Mouse (Mus musculus) thymus, adult 2 months (tissue): ENCODE measurements around the gene Abcc3. TPM values are rescaled to one million over a fixed set of nuclear protein-coding genes. Genes with fewer than 3 reads are reported as not detected.

Experiments used
- DNase-seq: peaks from one replicate; pipeline ENCODE4 v3.0.0; 2021
- H3K27ac ChIP-seq: fragments of 200-500 bp; 2 replicates; pipeline ENCODE4 v1.5.1; 2012; ENCODE audit warnings: low read length, control low read depth; ENCODE audit not compliant: control insufficient read depth, insufficient read depth
- H3K27me3 ChIP-seq: fragments of 200-500 bp; 2 replicates; pipeline ENCODE4 v1.6.1; 2012; ENCODE audit warnings: mild to moderate bottlenecking, low read length, moderate library complexity, mixed read lengths; ENCODE audit not compliant: control insufficient read depth, insufficient read depth
- H3K36me3 ChIP-seq: fragments of 200-500 bp; 2 replicates; pipeline ENCODE4 v1.6.1; 2012; ENCODE audit warnings: mild to moderate bottlenecking, low read length, moderate library complexity; ENCODE audit not compliant: control insufficient read depth, insufficient read depth
- H3K4me1 ChIP-seq: fragments of 200-500 bp; replicated peaks from 2 replicates; pipeline ENCODE4 v1.6.1; 2012; ENCODE audit warnings: low read length; ENCODE audit not compliant: control insufficient read depth, insufficient read depth
- H3K4me3 ChIP-seq: fragments of 200-500 bp; 2 replicates; pipeline ENCODE4 v1.5.1; 2012; ENCODE audit warnings: mild to moderate bottlenecking, low read length, control low read depth, moderate library complexity; ENCODE audit not compliant: control insufficient read depth, insufficient read depth
- CTCF ChIP-seq: fragments of 200-500 bp; IDR thresholded peaks from 2 replicates; pipeline ENCODE4 v1.5.1; 2012; ENCODE audit warnings: mild to moderate bottlenecking, control low read depth, low read length, moderate library complexity, borderline replicate concordance; ENCODE audit not compliant: control insufficient read depth, poor library complexity, insufficient read depth; ENCODE audit errors: extremely low read depth
- POLR2A ChIP-seq: fragments of 200-500 bp; IDR thresholded peaks from 2 replicates; pipeline ENCODE4 v1.6.1; 2012; ENCODE audit warnings: mild to moderate bottlenecking, low read length, control low read depth, moderate library complexity; ENCODE audit not compliant: control insufficient read depth, poor library complexity, insufficient read depth; ENCODE audit errors: extremely low read depth
- WGBS: fragments of 180-500 bp; shearing (Covaris S2); methylation state at CpG from one replicate; pipeline ENCODE4 v1.1.7; 2018; 5-methylcytosine and 5-hydroxymethylcytosine counted together
- polyA plus RNA-seq: library from polyadenylated mRNA; depleted of rRNA; stranded (reverse); fragments of >200 nt; gene quantifications from 2 replicates; pipeline ENCODE4 v1.2.3, GENCODE M21; 2012

Abcc3 gene
- polyA plus RNA-seq, 1 experiment, result 21.5 TPM

GRCm38 (mm10) chr11:94413516-94413915 is 20.7 kb upstream of the Abcc3 start:
- 45% methylated on average over 8 of the region's 8 CpGs for WGBS
- no peak overlapping the region for H3K27ac ChIP-seq
- H3K4me1 ChIP-seq, result no peaks in the 10 kb centered on the region
- H3K4me3 ChIP-seq, result no peak overlapping the region
- DNase-seq, result no peak
- H3K27me3 ChIP-seq, result no peaks in the 10 kb centered on the region
- no peaks in the 10 kb centered on the region for H3K36me3 ChIP-seq
- TF ChIP-seq CTCF, result no peak

- Histone ChIP-seq H3K36me3 (no peaks in the 10 kb centered on the region), H3K4me3 (no peak overlapping the region), H3K27ac (no peak overlapping the region), H3K4me1 (0 out of 2 replicates have a peak, but pooled peaks cover under 1% of the 10 kb centered on the region), H3K27me3 (no peaks in the 10 kb centered on the region)
- DNase-seq, result no peak
- no peak for TF ChIP-seq CTCF
- TF ChIP-seq POLR2A, result no peak
- WGBS, result 15% methylated on average over 10 of the region's 10 CpGs
These were observed 20.2 kb upstream of the Abcc3 start for GRCm38 (mm10) chr11:94412998-94413469.

- Histone ChIP-seq H3K4me3 (no peak overlapping the region), H3K27ac (no peak overlapping the region), H3K27me3 (no peaks in the 10 kb centered on the region), H3K36me3 (no peaks in the 10 kb centered on the region), H3K4me1 (0 out of 2 replicates have a peak, but pooled peaks cover 4% of the 10 kb centered on the region)
- TF ChIP-seq CTCF (no peak), POLR2A (no peak)
- no peak for DNase-seq
- WGBS, result 41% methylated on average over 2 of the region's 2 CpGs
These were observed 19.8 kb upstream of the Abcc3 start for GRCm38 (mm10) chr11:94412562-94412961.

- Histone ChIP-seq H3K27ac (no peak overlapping the region), H3K27me3 (no peaks in the 10 kb centered on the region), H3K36me3 (no peaks in the 10 kb centered on the region), H3K4me1 (peaks cover 7% of the 10 kb centered on the region; the same call in 1 of the 2 replicates), H3K4me3 (no peak overlapping the region)
- WGBS, result 59% methylated on average over 11 of the region's 11 CpGs
- no peak for TF ChIP-seq POLR2A
- TF ChIP-seq CTCF, result no peak
- no peak for DNase-seq
These were observed 15.1 kb upstream of the Abcc3 start for GRCm38 (mm10) chr11:94407803-94408321.

- H3K4me3 ChIP-seq, result no peak overlapping the region
- no peak overlapping the region for H3K27ac ChIP-seq
- DNase-seq, result no peak
- no peaks in the 10 kb centered on the region for H3K36me3 ChIP-seq
- peaks cover 7% of the 10 kb centered on the region; the same call in 1 of the 2 replicates for H3K4me1 ChIP-seq
- 71% methylated on average over 6 of the region's 6 CpGs for WGBS
- TF ChIP-seq CTCF (no peak), POLR2A (no peak)
- no peaks in the 10 kb centered on the region for H3K27me3 ChIP-seq
These were observed 12.6 kb upstream of the Abcc3 start for GRCm38 (mm10) chr11:94405348-94405747.

GRCm38 (mm10) chr11:94404641-94405260 is 12.0 kb upstream of the Abcc3 start:
- DNase-seq, result peak; percentile 79
- peak; percentile 97 for TF ChIP-seq CTCF
- no peak for TF ChIP-seq POLR2A
- no peaks in the 10 kb centered on the region for H3K27me3 ChIP-seq
- H3K36me3 ChIP-seq, result no peaks in the 10 kb centered on the region
- H3K27ac ChIP-seq, result no peak overlapping the region
- 22% methylated on average over 11 of the region's 11 CpGs for WGBS
- H3K4me1 ChIP-seq, result peaks cover 7% of the 10 kb centered on the region; the same call in 1 of the 2 replicates
- no peak overlapping the region for H3K4me3 ChIP-seq
